Mouse (Mus musculus) liver, embryonic 13.5 days (tissue): Measurements from ENCODE around the gene Flg2. TPM values are rescaled to one million over a fixed set of nuclear protein-coding genes. Genes with fewer than 3 reads are reported as not detected.

Source experiments
- ATAC-seq: fragments of 200-750 bp; cut with Nextera tagmentation; 2 replicates; pipeline ENCODE4 v1.8.0; 2017; ENCODE audit warnings: low read depth, mild to moderate bottlenecking, moderate number of reproducible peaks, moderate library complexity
- DNase-seq: peaks from one replicate; pipeline ENCODE4 v3.0.0; 2022
- H3K27ac ChIP-seq: fragments of 300-500 bp; sonication (generic); 2 replicates; pipeline ENCODE4 v1.5.1; 2015; ENCODE audit warnings: moderate library complexity, mild to moderate bottlenecking, inconsistent platforms
- H3K27me3 ChIP-seq: fragments of 300-500 bp; sonication (generic); 2 replicates; pipeline ENCODE4 v1.6.1; 2015; ENCODE audit warnings: mild to moderate bottlenecking, inconsistent platforms
- H3K36me3 ChIP-seq: fragments of 300-500 bp; sonication (generic); 2 replicates; pipeline ENCODE4 v1.6.1; 2015; ENCODE audit warnings: mild to moderate bottlenecking, inconsistent platforms
- H3K4me1 ChIP-seq: fragments of 300-500 bp; sonication (generic); replicated peaks from 2 replicates; pipeline ENCODE4 v1.6.1; 2015; ENCODE audit warnings: inconsistent platforms
- H3K4me2 ChIP-seq: fragments of 300-500 bp; sonication (generic); 2 replicates; pipeline ENCODE4 v1.6.1; 2015; ENCODE audit warnings: inconsistent platforms, mild to moderate bottlenecking, moderate library complexity
- H3K4me3 ChIP-seq: fragments of 300-500 bp; sonication (generic); replicated peaks from 2 replicates; pipeline ENCODE4 v1.5.1; 2015; ENCODE audit warnings: mild to moderate bottlenecking, inconsistent platforms
- H3K9ac ChIP-seq: fragments of 300-500 bp; sonication (generic); 2 replicates; pipeline ENCODE4 v1.6.1; 2015; ENCODE audit warnings: mild to moderate bottlenecking, inconsistent platforms
- H3K9me3 ChIP-seq: fragments of 300-500 bp; sonication (generic); replicated peaks from 2 replicates; pipeline ENCODE4 v1.6.1; 2016; ENCODE audit warnings: inconsistent platforms
- WGBS: fragments of 180-500 bp; shearing (Covaris S2); methylation state at CpG from one replicate; pipeline ENCODE4 v1.1.7; 2015; ENCODE audit not compliant: insufficient replicate concordance; 5-methylcytosine and 5-hydroxymethylcytosine counted together
- polyA plus RNA-seq: library from polyadenylated mRNA; unstranded; fragments of >200 nt; fragmentation: Nextera tagmentation; extraction: Ambion mirVana; gene quantifications from 2 replicates; pipeline ENCODE4 v1.2.1, GENCODE M21; 2015

The Flg2 gene
- not detected in 2 replicates for polyA plus RNA-seq

DNA sequence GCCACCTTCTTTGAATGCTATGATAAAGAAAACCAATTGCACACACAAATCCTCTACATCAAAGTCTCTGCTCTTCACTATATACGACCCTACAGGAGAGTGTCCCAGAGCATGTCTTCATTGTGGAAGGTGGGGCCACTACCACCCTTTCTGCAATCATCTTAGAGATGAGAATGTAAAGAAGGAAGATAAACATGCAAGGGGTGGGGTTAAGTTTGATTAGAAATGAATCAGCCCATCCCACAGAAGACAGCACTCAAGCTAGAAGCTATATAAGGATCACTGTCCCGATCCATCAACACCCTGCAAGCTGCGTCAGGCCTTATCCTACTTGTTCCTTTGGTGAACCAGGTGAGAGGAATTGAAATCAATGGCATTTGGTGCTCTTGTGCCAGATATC lies at the start of gene Flg2:
Flg2 (plus strand) TSS at position 301 of the 400 bp plus-strand sequence.
- Histone ChIP-seq H3K27ac (no peak within 1 kb of the TSS), H3K27me3 (no peaks in the 10 kb centered on the region), H3K36me3 (no peaks in the 10 kb centered on the region), H3K9ac (no peak within 1 kb of the TSS), H3K4me2 (no peak within 1 kb of the TSS), H3K4me1 (no peaks in the 10 kb centered on the region), H3K9me3 (no peaks in the 10 kb centered on the region), H3K4me3 (no peak within 1 kb of the TSS)
- no peak for DNase-seq
- 72% methylated on average over 3 of the region's 3 CpGs for WGBS
- ATAC-seq: no peak

GRCm38 (mm10) chr3:93162502-93162901 lies 34.6 kb upstream of the Flg2 start:
- no peak overlapping the region for H3K27ac ChIP-seq
- H3K4me3 ChIP-seq: no peak overlapping the region
- no peaks in the 10 kb centered on the region for H3K27me3 ChIP-seq
- no peak for DNase-seq
- no peaks in the 10 kb centered on the region for H3K9me3 ChIP-seq
- ATAC-seq: no peak
- no peaks in the 10 kb centered on the region for H3K4me1 ChIP-seq
- H3K4me2 ChIP-seq: no peak overlapping the region
- H3K36me3 ChIP-seq: no peaks in the 10 kb centered on the region
- no peak overlapping the region for H3K9ac ChIP-seq
- WGBS: 46% methylated on average over 6 of the region's 6 CpGs

GRCm38 (mm10) chr3:93162996-93163592 lies 34.0 kb upstream of the Flg2 start:
- Histone ChIP-seq H3K36me3 (no peaks in the 10 kb centered on the region), H3K9me3 (no peaks in the 10 kb centered on the region), H3K4me2 (no peak overlapping the region), H3K4me3 (no peak overlapping the region), H3K9ac (no peak overlapping the region), H3K27ac (no peak overlapping the region), H3K4me1 (no peaks in the 10 kb centered on the region), H3K27me3 (no peaks in the 10 kb centered on the region)
- WGBS: 44% methylated on average over 1 of the region's 1 CpGs
- DNase-seq (no peak), ATAC-seq (no peak)

DNA sequence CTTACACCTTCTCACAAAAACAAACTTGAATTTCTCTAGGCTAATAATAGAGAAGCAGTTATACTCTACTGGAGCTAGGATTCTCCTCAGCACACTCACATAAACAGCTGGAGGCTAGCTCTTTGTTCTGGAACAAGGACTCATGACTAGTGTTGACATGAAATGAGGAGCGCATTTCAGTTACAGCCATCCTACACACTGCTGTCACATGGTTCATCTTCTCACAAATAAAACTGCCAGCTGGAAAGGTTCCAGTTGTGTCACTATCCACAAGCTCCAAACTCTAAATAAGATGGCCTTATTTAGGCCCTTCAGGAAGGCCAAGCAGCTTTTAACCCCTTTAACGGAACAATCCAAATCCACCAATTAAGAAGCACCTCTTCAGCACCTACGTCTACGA lies 16.2 kb upstream of the Flg2 start:
- no peak overlapping the region for H3K4me2 ChIP-seq
- ATAC-seq (no peak), DNase-seq (no peak)
- H3K27ac ChIP-seq: no peak overlapping the region
- H3K27me3 ChIP-seq: no peaks in the 10 kb centered on the region
- no peaks in the 10 kb centered on the region for H3K9me3 ChIP-seq
- WGBS: 71% methylated on average over 4 of the region's 4 CpGs
- H3K4me1 ChIP-seq: no peaks in the 10 kb centered on the region
- no peaks in the 10 kb centered on the region for H3K36me3 ChIP-seq
- no peak overlapping the region for H3K9ac ChIP-seq
- H3K4me3 ChIP-seq: no peak overlapping the region

- Histone ChIP-seq H3K4me1 (no peaks in the 10 kb centered on the region), H3K9me3 (peaks cover 21% of the 10 kb centered on the region), H3K36me3 (no peaks in the 10 kb centered on the region), H3K9ac (no peak overlapping the region), H3K27ac (no peak overlapping the region), H3K27me3 (no peaks in the 10 kb centered on the region), H3K4me2 (no peak overlapping the region), H3K4me3 (no peak overlapping the region)
- WGBS: 47% methylated on average over 2 of the region's 2 CpGs
- no peak for DNase-seq
- ATAC-seq: no peak
Measured at GRCm38 (mm10) chr3:93201955-93202354, 4.9 kb downstream of the Flg2 start.

DNA sequence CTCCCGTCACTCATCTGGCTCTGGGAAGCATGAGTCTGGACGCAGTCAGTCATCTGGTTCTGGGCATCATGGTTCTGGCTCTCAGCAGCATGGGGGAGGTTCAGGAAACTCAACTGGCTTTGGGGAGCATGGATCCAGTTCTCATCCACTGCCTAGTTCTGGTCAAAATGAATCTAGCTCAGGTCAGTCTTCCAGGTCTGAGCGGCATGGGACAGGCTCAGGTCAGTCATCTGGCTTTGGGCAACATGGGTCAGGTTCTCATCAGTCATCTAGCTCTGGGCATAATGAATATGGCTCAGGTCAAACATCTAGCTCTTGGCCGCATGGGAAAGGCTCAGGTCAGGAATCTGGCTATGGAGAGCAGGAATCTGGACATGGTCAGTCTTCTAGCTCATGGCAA lies 5.4 kb downstream of the Flg2 start:
- Histone ChIP-seq H3K9me3 (peaks cover 21% of the 10 kb centered on the region), H3K4me1 (no peaks in the 10 kb centered on the region), H3K36me3 (no peaks in the 10 kb centered on the region), H3K4me3 (no peak overlapping the region), H3K27me3 (no peaks in the 10 kb centered on the region), H3K4me2 (no peak overlapping the region), H3K27ac (no peak overlapping the region), H3K9ac (no peak overlapping the region)
- ATAC-seq (no peak), DNase-seq (no peak)
- WGBS: 65% methylated on average over 4 of the region's 4 CpGs

Other genes starting within 250 kb of the Flg2 start
- gene Lce3d, start 239.9 kb upstream of the Flg2 start, polyA plus RNA-seq: not detected in 2 replicates
- not detected in 2 replicates for gene Lce3e, start 230.2 kb upstream of the Flg2 start, polyA plus RNA-seq
- gene Lce3f, start 205.1 kb upstream of the Flg2 start, polyA plus RNA-seq: not detected in 2 replicates
- gene Crct1, start 181.6 kb upstream of the Flg2 start, polyA plus RNA-seq: not detected in 2 replicates
- gene Lce1m, start 178.2 kb upstream of the Flg2 start, polyA plus RNA-seq: not detected in 2 replicates
- not detected in 2 replicates for gene Gm4858, start 128.5 kb upstream of the Flg2 start, polyA plus RNA-seq
- gene Crnn, start 52.5 kb upstream of the Flg2 start, polyA plus RNA-seq: not detected in 2 replicates
- gene Flg, start 76.2 kb downstream of the Flg2 start, polyA plus RNA-seq: not detected in 2 replicates
- not detected in 2 replicates for gene Hrnr, start 122.5 kb downstream of the Flg2 start, polyA plus RNA-seq
- not detected in 2 replicates for gene Rptn, start 196.4 kb downstream of the Flg2 start, polyA plus RNA-seq
- 0.07 and 0.08 TPM in 2 replicates for gene Tchh, start 245.1 kb downstream of the Flg2 start, polyA plus RNA-seq